Mouse (Mus musculus) kidney, postnatal 0 days (tissue): ENCODE results near the gene Fmn2. TPM values are rescaled to one million over a fixed set of nuclear protein-coding genes. Genes with fewer than 3 reads are reported as not detected.

Experiments
- ATAC-seq: fragments of 200-750 bp; cut with Nextera tagmentation; replicated peaks from 2 replicates; pipeline ENCODE4 v1.8.0; 2017; ENCODE audit warnings: low read depth, moderate number of reproducible peaks, moderate TSS enrichment, moderate library complexity; ENCODE audit not compliant: low FRiP score
- DNase-seq: peaks from one replicate; pipeline ENCODE4 v3.0.0-alpha.2; 2016; ENCODE audit warnings: low spot score
- H3K27ac ChIP-seq: fragments of 300-500 bp; sonication (generic); 2 replicates; pipeline ENCODE4 v1.5.1; 2014; ENCODE audit warnings: mild to moderate bottlenecking
- H3K27me3 ChIP-seq: fragments of 300-500 bp; sonication (generic); 2 replicates; pipeline ENCODE4 v1.6.1; 2014; ENCODE audit warnings: low read length, mixed read lengths; ENCODE audit not compliant: insufficient read depth
- H3K36me3 ChIP-seq: fragments of 300-500 bp; sonication (generic); 2 replicates; pipeline ENCODE4 v1.6.1; 2014; ENCODE audit warnings: low read length, mixed read lengths; ENCODE audit not compliant: insufficient read depth
- H3K4me1 ChIP-seq: fragments of 300-500 bp; sonication (generic); replicated peaks from 2 replicates; pipeline ENCODE4 v1.6.1; 2014; ENCODE audit warnings: antibody characterized with exemption, low read length, mixed read lengths; ENCODE audit not compliant: insufficient read depth
- H3K4me2 ChIP-seq: fragments of 300-500 bp; sonication (generic); 2 replicates; pipeline ENCODE4 v1.6.1; 2014; ENCODE audit warnings: mild to moderate bottlenecking, low read length, moderate library complexity, mixed read lengths
- H3K4me3 ChIP-seq: fragments of 300-500 bp; sonication (generic); replicated peaks from 2 replicates; pipeline ENCODE4 v1.5.1; 2014; ENCODE audit warnings: low read depth, low read length
- H3K9ac ChIP-seq: fragments of 300-500 bp; sonication (generic); 2 replicates; pipeline ENCODE4 v1.6.1; 2014; ENCODE audit warnings: low read depth, low read length
- H3K9me3 ChIP-seq: fragments of 300-500 bp; sonication (generic); replicated peaks from 2 replicates; pipeline ENCODE4 v1.6.1; 2016; ENCODE audit warnings: low read length, inconsistent platforms, mixed read lengths
- CTCF ChIP-seq: IDR thresholded peaks from 2 replicates; pipeline ENCODE4 v1.5.1; 2016; ENCODE audit warnings: antibody characterized with exemption, low read depth, mild to moderate bottlenecking, moderate library complexity
- WGBS: fragments of 180-500 bp; shearing (Covaris S2); extraction: QIAGEN DNeasy Blood & Tissue Kit; methylation state at CpG from one replicate; pipeline ENCODE4 v1.1.7; 2014; 5-methylcytosine and 5-hydroxymethylcytosine counted together
- polyA plus RNA-seq: library from polyadenylated mRNA; unstranded; fragments of >200 nt; fragmentation: Nextera tagmentation; extraction: Ambion mirVana; gene quantifications from 2 replicates; pipeline ENCODE4 v1.2.1, GENCODE M21; 2015

Fmn2 gene
- polyA plus RNA-seq, 1 experiment from 2014 or later: 0.14 TPM

DNA sequence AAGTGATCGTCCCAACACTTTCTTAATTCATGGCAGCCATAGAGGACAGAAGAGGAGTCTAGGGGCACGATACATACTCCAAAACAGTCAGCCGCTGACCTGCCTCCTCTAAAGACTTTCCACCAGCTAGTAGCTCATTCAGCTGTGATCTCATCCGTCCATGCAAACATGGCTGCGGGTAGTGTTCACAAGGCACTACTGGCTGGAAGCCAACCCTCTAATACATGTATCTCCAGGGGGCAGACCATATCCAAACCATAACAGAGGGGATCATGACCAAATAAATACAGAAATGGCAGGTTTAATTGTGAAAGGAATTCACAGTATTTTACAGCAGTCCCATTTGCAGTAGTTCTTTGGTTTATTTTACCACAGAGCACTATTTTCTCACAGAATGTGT is 200.2 kb downstream of the Fmn2 start:
- no peak for ATAC-seq
- TF ChIP-seq CTCF: no peak
- WGBS: 75% methylated on average over 5 of the region's 5 CpGs
- H3K4me2 ChIP-seq: no peak overlapping the region
- H3K4me1 ChIP-seq: no peaks in the 10 kb centered on the region
- no peaks in the 10 kb centered on the region for H3K27me3 ChIP-seq
- no peak overlapping the region for H3K4me3 ChIP-seq
- no peaks in the 10 kb centered on the region for H3K9me3 ChIP-seq
- H3K36me3 ChIP-seq: no peaks in the 10 kb centered on the region
- no peak for DNase-seq
- no peak overlapping the region for H3K9ac ChIP-seq
- no peak overlapping the region for H3K27ac ChIP-seq

DNA sequence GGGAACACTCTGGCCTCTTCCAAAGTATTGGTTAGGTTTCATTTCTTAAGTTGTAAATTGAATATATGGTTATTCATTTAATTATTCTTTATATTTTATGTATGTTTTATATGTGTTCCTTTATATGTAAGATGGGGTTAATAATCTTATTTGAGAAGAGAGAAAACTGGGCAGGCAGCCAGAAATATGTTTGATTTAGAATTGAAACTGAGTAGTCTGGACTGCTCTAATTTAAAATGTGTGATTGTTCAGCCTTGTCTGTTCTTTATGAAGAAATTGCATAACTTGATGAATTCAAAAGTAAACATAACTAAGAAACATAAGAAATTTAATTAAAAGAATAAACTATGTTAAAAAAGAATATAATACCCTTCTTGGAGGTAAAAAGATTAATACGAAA is 202.3 kb downstream of the Fmn2 start:
- Histone ChIP-seq H3K4me1 (no peaks in the 10 kb centered on the region), H3K9ac (no peak overlapping the region), H3K27ac (no peak overlapping the region), H3K9me3 (no peaks in the 10 kb centered on the region), H3K4me3 (no peak overlapping the region), H3K36me3 (no peaks in the 10 kb centered on the region), H3K4me2 (no peak overlapping the region), H3K27me3 (no peaks in the 10 kb centered on the region)
- TF ChIP-seq CTCF: no peak
- ATAC-seq (no peak), DNase-seq (peak; percentile 17)
- 88% methylated on average over 1 of the region's 1 CpGs for WGBS

DNA sequence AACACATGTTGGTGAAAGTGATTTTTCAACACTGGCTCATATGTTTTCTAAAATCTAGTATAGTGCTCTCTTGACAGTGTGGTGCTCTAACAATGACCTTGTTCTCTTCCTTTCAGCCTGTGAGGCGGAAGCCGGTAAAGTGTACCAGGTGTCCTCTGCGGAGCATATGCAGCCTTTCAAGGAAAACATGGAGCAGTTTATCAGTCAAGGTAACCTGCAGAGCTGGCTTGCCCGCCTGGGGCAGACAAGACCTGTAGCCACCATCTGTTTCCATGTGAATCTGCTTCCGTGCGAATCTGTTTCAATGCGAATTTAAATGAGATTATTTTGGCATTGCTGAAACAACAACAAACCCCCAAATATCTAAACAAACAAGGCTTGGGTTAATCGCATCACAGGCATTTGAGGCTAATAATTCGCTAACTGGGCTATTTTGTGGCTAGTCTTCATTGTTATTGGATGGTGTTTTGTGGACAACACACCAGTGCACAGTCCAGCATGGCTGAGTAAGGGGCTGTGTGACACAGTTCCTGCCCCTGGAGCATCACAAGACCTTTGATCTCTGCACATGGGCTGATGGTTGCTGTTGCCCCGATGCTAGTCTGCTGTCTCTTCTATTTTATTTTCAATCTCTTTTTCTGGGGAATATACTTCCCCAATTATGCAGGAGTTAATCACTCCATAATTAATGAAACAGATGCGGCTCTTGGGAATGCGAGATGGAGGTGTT is 218.3 kb downstream of the Fmn2 start:
- 89% methylated on average over 12 of the region's 12 CpGs for WGBS
- H3K27ac ChIP-seq: no peak overlapping the region
- H3K9me3 ChIP-seq: no peaks in the 10 kb centered on the region
- H3K4me3 ChIP-seq: no peak overlapping the region
- DNase-seq (no peak), ATAC-seq (no peak)
- H3K27me3 ChIP-seq: no peaks in the 10 kb centered on the region; the same call in 1 of the 2 replicates
- H3K9ac ChIP-seq: no peak overlapping the region
- H3K4me2 ChIP-seq: no peak overlapping the region
- H3K4me1 ChIP-seq: no peaks in the 10 kb centered on the region
- no peak for TF ChIP-seq CTCF
- no peaks in the 10 kb centered on the region for H3K36me3 ChIP-seq

- ATAC-seq: no peak
- H3K4me2 ChIP-seq: no peak overlapping the region
- 79% methylated on average over 3 of the region's 3 CpGs for WGBS
- no peaks in the 10 kb centered on the region for H3K27me3 ChIP-seq
- H3K4me1 ChIP-seq: no peaks in the 10 kb centered on the region
- no peaks in the 10 kb centered on the region for H3K9me3 ChIP-seq
- H3K27ac ChIP-seq: no peak overlapping the region
- no peak for TF ChIP-seq CTCF
- no peak for DNase-seq
- H3K9ac ChIP-seq: no peak overlapping the region
- H3K36me3 ChIP-seq: no peaks in the 10 kb centered on the region
- no peak overlapping the region for H3K4me3 ChIP-seq
These were observed 227.1 kb downstream of the Fmn2 start for GRCm38 (mm10) chr1:174728771-174729170.

DNA sequence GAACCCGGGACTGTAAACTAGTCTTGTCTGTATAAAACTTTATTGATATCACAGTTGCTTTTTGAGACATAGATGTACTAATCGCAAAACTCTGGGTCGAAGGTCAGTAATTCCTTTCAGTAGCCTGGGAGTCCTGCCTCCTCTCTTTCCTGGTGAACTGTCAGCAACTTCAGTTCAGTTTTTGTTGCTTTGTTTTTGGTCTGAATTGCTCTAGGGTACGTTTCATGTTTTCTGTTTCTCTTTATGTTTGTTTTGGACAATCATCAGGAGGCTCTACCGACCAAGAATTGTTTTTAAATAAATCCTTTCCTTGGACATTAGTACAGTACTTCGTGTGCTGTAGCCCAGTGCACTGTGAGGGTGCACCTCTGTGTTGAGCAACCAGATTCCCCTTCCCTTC is 231.1 kb downstream of the Fmn2 start:
- no peaks in the 10 kb centered on the region for H3K27me3 ChIP-seq
- H3K27ac ChIP-seq: no peak overlapping the region
- ATAC-seq (no peak), DNase-seq (peak; percentile 9)
- H3K9me3 ChIP-seq: no peaks in the 10 kb centered on the region
- no peaks in the 10 kb centered on the region for H3K4me1 ChIP-seq
- 62% methylated on average over 6 of the region's 6 CpGs for WGBS
- H3K36me3 ChIP-seq: no peaks in the 10 kb centered on the region
- TF ChIP-seq CTCF: no peak
- no peak overlapping the region for H3K9ac ChIP-seq
- H3K4me2 ChIP-seq: no peak overlapping the region
- no peak overlapping the region for H3K4me3 ChIP-seq

- TF ChIP-seq CTCF: no peak
- ATAC-seq: peak; percentile 29; the same call in 1 of the 2 replicates
- peak; percentile 25 for DNase-seq
- no peaks in the 10 kb centered on the region for H3K36me3 ChIP-seq
- no peak overlapping the region for H3K27ac ChIP-seq
- H3K4me2 ChIP-seq: no peak overlapping the region
- H3K27me3 ChIP-seq: no peaks in the 10 kb centered on the region
- H3K9ac ChIP-seq: no peak overlapping the region
- WGBS: 38% methylated on average over 8 of the region's 8 CpGs
- H3K9me3 ChIP-seq: no peaks in the 10 kb centered on the region
- no peaks in the 10 kb centered on the region for H3K4me1 ChIP-seq
- H3K4me3 ChIP-seq: no peak overlapping the region
These were observed 237.3 kb downstream of the Fmn2 start for GRCm38 (mm10) chr1:174738958-174739357.

- no peak overlapping the region for H3K4me2 ChIP-seq
- TF ChIP-seq CTCF: no peak
- no peaks in the 10 kb centered on the region for H3K9me3 ChIP-seq
- no peak overlapping the region for H3K9ac ChIP-seq
- H3K27me3 ChIP-seq: no peaks in the 10 kb centered on the region
- no peak for DNase-seq
- no peaks in the 10 kb centered on the region for H3K36me3 ChIP-seq
- 45% methylated on average over 2 of the region's 2 CpGs for WGBS
- no peak overlapping the region for H3K4me3 ChIP-seq
- no peak for ATAC-seq
- no peak overlapping the region for H3K27ac ChIP-seq
- no peaks in the 10 kb centered on the region for H3K4me1 ChIP-seq
These were observed 241.0 kb downstream of the Fmn2 start for GRCm38 (mm10) chr1:174742667-174743066.
